Mouse (Mus musculus): ENCODE results near the gene Vmn2r39.
"Not testable (repeated sequence)": the region's sequence is repeated elsewhere in the genome, so short reads cannot be mapped to it uniquely, and the experiment has no call there.

Gene Vmn2r39

DNA sequence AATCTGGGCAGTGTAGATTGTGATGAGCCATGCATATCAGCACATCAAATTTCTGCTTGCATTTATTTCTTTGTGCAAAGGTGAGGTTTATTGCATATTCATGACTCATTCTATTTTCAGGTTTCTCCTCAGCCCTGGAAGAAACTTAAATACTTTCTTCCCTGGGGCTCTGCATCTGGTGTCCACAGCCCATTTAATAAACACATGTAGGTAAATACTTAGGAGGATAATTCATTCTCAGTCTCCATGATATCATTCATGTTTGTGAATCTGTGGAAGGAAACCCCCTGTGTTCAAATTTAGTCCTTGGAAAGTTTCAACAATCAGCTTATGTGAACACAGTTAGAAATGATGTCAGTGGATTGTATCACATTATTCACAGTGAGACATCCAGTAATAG, at the start of gene Vmn2r39:
Gene Vmn2r39 (minus strand): TSS at position 101 of the 400 bp plus-strand sequence.
- not testable (repeated sequence) for DNase-seq (ENCODE audit: low spot score)

DNA sequence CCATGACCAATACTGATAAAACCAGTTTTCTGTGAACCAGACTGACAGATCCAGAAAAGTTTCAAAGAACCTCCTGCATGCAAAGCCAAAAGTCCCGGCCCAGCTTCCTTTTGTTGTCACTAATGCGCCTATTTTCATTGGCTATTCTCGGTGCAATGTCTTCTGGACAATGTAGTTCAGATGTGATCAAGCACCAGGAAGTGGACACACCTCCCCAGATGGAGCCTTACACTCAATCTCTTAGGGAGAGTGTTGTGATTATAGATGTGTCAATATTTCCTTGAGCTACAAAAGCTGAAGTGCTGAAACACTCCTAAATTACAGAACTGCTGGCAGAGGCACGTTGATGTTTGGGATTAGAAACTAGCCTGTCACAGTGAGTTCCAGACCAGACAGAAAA, 34.8 kb upstream of the Vmn2r39 start:
- not testable (repeated sequence) for DNase-seq (ENCODE audit: low spot score)

Data from urinary bladder, postnatal 25 days (tissue).